Mouse (Mus musculus) testis, adult 10 weeks (tissue): ENCODE data around the gene Cul1. TPM values are rescaled to one million over a fixed set of nuclear protein-coding genes. Genes with fewer than 3 reads are reported as not detected.

Source experiments
- polyA plus RNA-seq: library from polyadenylated mRNA; stranded (reverse); fragments of 350-450 nt; fragmentation: Illumina TruSeq; extraction: RNeasy Lipid Tissue Mini Kit (QIAGEN cat#74804); gene quantifications from one replicate; pipeline ENCODE4 v1.2.3, GENCODE M21; 2014; ENCODE audit warnings: low read depth, low replicate concordance

The Cul1 gene
- polyA plus RNA-seq: 230 TPM

DNA sequence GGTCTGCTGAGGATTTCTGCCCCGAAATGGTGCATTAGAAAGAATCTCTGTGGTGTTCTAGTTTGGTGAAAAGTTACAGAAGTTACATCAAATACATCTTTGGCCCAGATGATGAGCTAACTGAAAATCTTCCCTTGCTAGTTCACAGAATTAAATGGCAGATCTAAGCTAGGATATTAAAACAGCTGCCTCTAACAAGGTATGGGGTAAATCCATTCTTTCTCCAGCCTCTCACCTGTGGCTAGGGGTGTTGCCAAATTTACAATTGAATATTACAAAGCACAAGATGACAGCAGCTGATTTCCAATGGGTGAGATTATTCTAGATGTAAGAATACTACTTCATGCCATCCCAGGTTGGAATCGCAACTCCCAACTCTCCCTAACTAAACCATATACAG, at the start of gene Cul1:
Gene Cul1, plus strand, starts transcription at position 301 of the 400 bp plus-strand sequence.

Other genes with a start within 250 kb of the Cul1 start
- gene Ezh2, start 141.9 kb downstream of the Cul1 start, polyA plus RNA-seq: 211 TPM